Mouse (Mus musculus) heart, embryonic 14.5 days (tissue): ENCODE data around the gene Rpl12. TPM values are rescaled to one million over a fixed set of nuclear protein-coding genes. Genes with fewer than 3 reads are reported as not detected.
A peak's percentile ranks its signal among the peaks of the same experiment; 100 is the strongest.

Experiments used
- ATAC-seq: fragments of 200-750 bp; cut with Nextera tagmentation; 2 replicates; pipeline ENCODE4 v1.8.0; 2017; ENCODE audit warnings: low read depth, moderate TSS enrichment; ENCODE audit not compliant: insufficient number of reproducible peaks, insufficient read depth, low FRiP score
- H3K27ac ChIP-seq, 2 experiments: fragments of 200-500 bp in 1 of 2; fragments of 300-500 bp in 1 of 2; sonication (generic) in 1 of 2; replicated peaks in 1 of 2; 2 replicates each; pipeline ENCODE4 v1.5.1; 2012 to 2014; ENCODE audit warnings: low read depth in 2 of 2, low read length in 2 of 2, control low read depth in 1 of 2, mild to moderate bottlenecking in 1 of 2, mixed read lengths in 1 of 2; ENCODE audit not compliant: control insufficient read depth in 1 of 2, insufficient read depth in 1 of 2
- H3K27me3 ChIP-seq: fragments of 300-500 bp; sonication (generic); 2 replicates; pipeline ENCODE4 v1.6.1; 2014; ENCODE audit warnings: mild to moderate bottlenecking, low read length, control low read depth; ENCODE audit not compliant: control insufficient read depth, insufficient read depth
- H3K36me3 ChIP-seq: fragments of 300-500 bp; sonication (generic); 2 replicates; pipeline ENCODE4 v1.6.1; 2014; ENCODE audit warnings: mild to moderate bottlenecking, control low read depth, low read length, mixed read lengths; ENCODE audit not compliant: control insufficient read depth, insufficient read depth
- H3K4me1 ChIP-seq, 2 experiments: fragments of 200-500 bp in 1 of 2; fragments of 300-500 bp in 1 of 2; sonication (generic) in 1 of 2; 2 replicates each; pipeline ENCODE4 v1.6.1; 2012 to 2014; ENCODE audit warnings: low read length in 2 of 2, control low read depth in 1 of 2, mixed read lengths in 1 of 2; ENCODE audit not compliant: control insufficient read depth in 2 of 2, insufficient read depth in 2 of 2
- H3K4me2 ChIP-seq: fragments of 300-500 bp; sonication (generic); 2 replicates; pipeline ENCODE4 v1.6.1; 2014; ENCODE audit warnings: mild to moderate bottlenecking, low read length
- H3K4me3 ChIP-seq, 2 experiments: fragments of 200-500 bp in 1 of 2; fragments of 300-500 bp in 1 of 2; sonication (generic) in 1 of 2; 2 replicates each; pipeline ENCODE4 v1.5.1; 2012 to 2014; ENCODE audit warnings: low read length in 2 of 2, mild to moderate bottlenecking in 2 of 2, control low read depth in 1 of 2, low read depth in 1 of 2, moderate library complexity in 1 of 2; ENCODE audit not compliant: control insufficient read depth in 1 of 2, insufficient read depth in 1 of 2
- H3K9ac ChIP-seq: fragments of 300-500 bp; sonication (generic); 2 replicates; pipeline ENCODE4 v1.6.1; 2014; ENCODE audit warnings: mild to moderate bottlenecking, low read length
- H3K9me3 ChIP-seq: fragments of 300-500 bp; sonication (generic); 2 replicates; pipeline ENCODE4 v1.6.1; 2016; ENCODE audit warnings: low read length, control low read depth; ENCODE audit not compliant: control insufficient read depth
- WGBS: fragments of 180-500 bp; shearing (Covaris S2); extraction: QIAGEN DNeasy Blood & Tissue Kit; methylation state at CpG from one replicate; pipeline ENCODE4 v1.1.7; 2014; 5-methylcytosine and 5-hydroxymethylcytosine counted together
- polyA plus RNA-seq: library from polyadenylated mRNA; unstranded; fragments of >200 nt; fragmentation: Nextera tagmentation; extraction: Ambion mirVana; gene quantifications from 2 replicates; pipeline ENCODE4 v1.2.1, GENCODE M21; 2014

The Rpl12 gene
- polyA plus RNA-seq = 112 and 129 TPM in 2 replicates

DNA sequence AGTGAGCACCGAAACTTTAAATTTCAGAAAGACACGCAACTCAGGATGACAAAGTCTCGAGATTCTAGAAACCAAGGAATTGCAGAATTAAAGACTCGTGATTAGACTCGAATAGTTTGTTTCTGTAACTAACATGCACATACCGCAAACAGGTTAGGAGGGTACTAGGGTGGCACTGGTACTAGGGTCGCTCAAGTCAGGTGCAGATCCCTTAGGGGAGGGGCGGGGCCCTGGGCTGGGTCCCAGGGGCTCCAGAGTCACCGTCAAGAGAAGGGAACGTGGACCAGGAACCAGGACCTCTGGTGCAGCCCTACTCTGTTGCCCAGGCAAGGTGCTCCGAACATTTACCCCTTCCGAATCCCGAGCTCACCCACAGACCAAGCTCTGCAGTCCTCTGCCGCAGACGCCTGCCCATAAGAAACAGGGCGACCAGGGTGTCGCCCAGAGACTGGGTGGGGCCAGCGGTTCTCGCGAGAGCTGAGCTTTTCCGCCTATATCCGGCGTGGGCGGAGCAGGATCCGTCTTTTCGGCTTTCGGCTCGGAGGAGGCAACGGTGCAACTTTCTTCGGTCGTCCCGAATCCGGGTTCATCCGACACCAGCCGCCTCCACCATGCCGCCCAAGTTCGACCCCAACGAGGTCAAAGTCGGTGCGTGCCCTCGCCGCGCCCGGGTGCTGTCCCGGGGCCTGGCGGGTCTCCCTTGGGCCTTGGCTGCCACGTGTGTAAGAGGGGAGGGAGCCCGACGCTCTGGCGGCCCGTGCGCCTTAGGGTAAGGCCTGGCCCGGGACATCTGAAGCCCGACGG, at the start of gene Rpl12, which contains the start of gene Lrsam1:
Gene Rpl12 (plus strand): TSS at position 368 of the 804 bp plus-strand sequence.
Gene Lrsam1 (minus strand): TSS at position 423 of the 804 bp plus-strand sequence.
- peak within 1 kb of the TSS; percentile 61 for H3K4me2 ChIP-seq

DNA sequence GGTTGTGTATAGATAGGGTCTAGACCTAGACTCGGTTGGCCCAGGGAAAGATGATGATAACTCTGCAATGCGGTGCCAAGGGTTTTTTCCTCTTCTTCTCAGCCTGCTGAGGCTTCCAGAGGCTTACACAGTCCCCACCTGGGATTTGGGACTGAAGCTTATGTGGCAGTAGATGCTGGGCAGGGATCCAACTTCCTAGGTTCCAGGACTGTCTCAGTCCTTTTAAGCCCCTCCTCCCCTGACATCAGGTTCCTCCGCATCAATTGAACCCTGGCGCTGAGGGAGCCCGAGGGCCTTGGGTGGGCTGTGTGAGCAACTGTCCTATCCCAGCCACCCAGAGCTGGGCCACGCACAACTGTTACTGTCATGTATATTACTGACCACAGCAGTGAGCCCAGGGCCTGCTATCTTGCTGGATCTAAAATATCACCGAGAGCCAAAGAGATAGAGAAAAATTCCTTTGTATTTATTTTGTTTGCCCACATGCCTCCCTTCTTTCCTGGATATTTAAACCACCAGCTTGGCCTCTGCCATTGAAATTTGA, 49.6 kb upstream of the Rpl12 start:
- no peak overlapping the region for H3K9ac ChIP-seq
- H3K27me3 ChIP-seq = no peaks in the 10 kb centered on the region
- no peak overlapping the region for H3K4me2 ChIP-seq
- no peak for ATAC-seq
- H3K4me3 ChIP-seq = no peak overlapping the region
- 70% methylated on average over 7 of the region's 7 CpGs for WGBS
- no peak overlapping the region for H3K27ac ChIP-seq
- H3K9me3 ChIP-seq = no peaks in the 10 kb centered on the region
- H3K4me1 ChIP-seq = peaks cover 44 to 46% of the 10 kb centered on the region in 2 experiments
- H3K36me3 ChIP-seq = peaks cover 49% of the 10 kb centered on the region

More for the DNA sequence above, at the start of gene Rpl12, which contains the start of gene Lrsam1:
- no peaks in the 10 kb centered on the region for H3K27me3 ChIP-seq
- peak within 1 kb of the TSS; percentile 45 to 77 for H3K27ac ChIP-seq
- H3K4me1 ChIP-seq = peaks cover 11 to 22% of the 10 kb centered on the region in 2 experiments
- peak within 1 kb of the TSS; percentile 54 to 72 for H3K4me3 ChIP-seq
- peaks cover 50% of the 10 kb centered on the region for H3K36me3 ChIP-seq
- peak; percentile 85 for ATAC-seq
- peak within 1 kb of the TSS; percentile 72 for H3K9ac ChIP-seq
- 5% methylated on average over 55 of the region's 55 CpGs for WGBS
- no peaks in the 10 kb centered on the region for H3K9me3 ChIP-seq

DNA sequence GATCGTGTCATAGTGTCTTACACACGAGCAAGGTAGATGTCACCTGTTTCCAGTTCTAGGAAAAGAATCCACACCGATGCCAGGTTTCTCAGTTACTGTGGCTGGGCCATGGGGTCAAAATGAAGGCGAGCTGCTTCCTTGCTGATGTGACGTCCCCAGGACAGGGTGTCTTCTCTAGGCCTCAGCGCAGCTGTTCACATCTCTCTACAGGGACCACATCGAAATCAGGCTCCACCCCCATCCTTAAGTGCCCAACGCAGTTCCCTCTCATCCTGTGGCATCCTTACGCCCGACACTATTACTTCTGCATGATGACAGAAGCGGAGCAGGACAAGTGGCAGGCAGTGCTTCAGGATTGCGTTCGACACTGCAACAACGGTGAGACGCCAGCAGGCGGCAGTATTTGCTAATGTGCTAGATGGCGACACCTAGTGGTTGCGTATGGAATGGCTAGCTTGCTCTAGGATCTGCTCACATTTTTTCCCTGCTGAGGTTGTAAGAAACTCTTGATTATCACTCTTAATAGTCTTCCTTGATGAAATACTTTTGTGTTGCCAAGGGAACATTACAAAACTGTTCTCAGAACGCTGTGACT, 49.1 kb upstream of the Rpl12 start:
- H3K36me3 ChIP-seq = peaks cover 55% of the 10 kb centered on the region
- H3K27ac ChIP-seq = no peak overlapping the region
- no peak overlapping the region for H3K9ac ChIP-seq
- peaks cover 38 to 43% of the 10 kb centered on the region in 2 experiments for H3K4me1 ChIP-seq
- H3K4me2 ChIP-seq = no peak overlapping the region
- 29% methylated on average over 19 of the region's 19 CpGs for WGBS
- H3K27me3 ChIP-seq = no peaks in the 10 kb centered on the region
- ATAC-seq = no peak
- no peaks in the 10 kb centered on the region for H3K9me3 ChIP-seq
- no peak overlapping the region for H3K4me3 ChIP-seq

- Histone ChIP-seq H3K9ac (peak overlapping the region; percentile 64), H3K27ac (peak overlapping the region; percentile 93 to 97), H3K9me3 (no peaks in the 10 kb centered on the region), H3K27me3 (no peaks in the 10 kb centered on the region), H3K4me3 (no peak overlapping the region), H3K4me2 (peak overlapping the region; percentile 21), H3K4me1 (peaks cover 18 to 25% of the 10 kb centered on the region in 2 experiments), H3K36me3 (peaks cover 72% of the 10 kb centered on the region)
- ATAC-seq = peak; percentile 5; the same call in 1 of the 2 replicates
- WGBS = 62% methylated on average over 5 of the region's 5 CpGs
Measured at GRCm38 (mm10) chr2:32914362-32914761, 47.0 kb upstream of the Rpl12 start.

GRCm38 (mm10) chr2:32914896-32915295, 46.5 kb upstream of the Rpl12 start:
- peak; percentile 89 for ATAC-seq
- H3K27me3 ChIP-seq = no peaks in the 10 kb centered on the region
- peaks cover 74% of the 10 kb centered on the region for H3K36me3 ChIP-seq
- H3K4me3 ChIP-seq = no peak overlapping the region
- peaks cover 18 to 24% of the 10 kb centered on the region in 2 experiments for H3K4me1 ChIP-seq
- no peaks in the 10 kb centered on the region for H3K9me3 ChIP-seq
- H3K27ac ChIP-seq = peak overlapping the region; percentile 93 to 97
- peak overlapping the region; percentile 21 for H3K4me2 ChIP-seq
- H3K9ac ChIP-seq = peak overlapping the region; percentile 64
- WGBS = 4% methylated on average over 3 of the region's 3 CpGs

GRCm38 (mm10) chr2:32917526-32917925, 43.8 kb upstream of the Rpl12 start:
- ATAC-seq = no peak
- no peak overlapping the region for H3K4me2 ChIP-seq
- peaks cover 18 to 24% of the 10 kb centered on the region in 2 experiments for H3K4me1 ChIP-seq
- no peak overlapping the region for H3K4me3 ChIP-seq
- H3K9ac ChIP-seq = no peak overlapping the region; the same call in 1 of the 2 replicates
- no peaks in the 10 kb centered on the region for H3K9me3 ChIP-seq
- H3K36me3 ChIP-seq = peaks cover 76% of the 10 kb centered on the region
- no peaks in the 10 kb centered on the region for H3K27me3 ChIP-seq
- 62% methylated on average over 11 of the region's 11 CpGs for WGBS
- H3K27ac ChIP-seq = no peak overlapping the region; a peak in 1 of 4 replicates

GRCm38 (mm10) chr2:32918391-32918790, 43.0 kb upstream of the Rpl12 start:
- H3K27ac ChIP-seq = no peak overlapping the region
- H3K9ac ChIP-seq = no peak overlapping the region
- H3K27me3 ChIP-seq = no peaks in the 10 kb centered on the region
- no peaks in the 10 kb centered on the region for H3K9me3 ChIP-seq
- no peak for ATAC-seq
- H3K36me3 ChIP-seq = peaks cover 79% of the 10 kb centered on the region
- 81% methylated on average over 9 of the region's 9 CpGs for WGBS
- H3K4me3 ChIP-seq = no peak overlapping the region
- H3K4me2 ChIP-seq = no peak overlapping the region
- H3K4me1 ChIP-seq = peaks cover 18 to 24% of the 10 kb centered on the region in 2 experiments
